Mouse (Mus musculus): ENCODE measurements at regions not wholly inside any gene's neighbourhood (a gene's known extent, or its start where the extent isn't known, plus 50 kb on each side); places are given as distances from the start of the nearest gene placed in this dataset.

GRCm38 (mm10) chr14:48942882-48943281 is 123.0 kb upstream of the Ap5m1 start:
- no peak for DNase-seq (ENCODE audit: low read depth, low spot score)

- DNase-seq (ENCODE audit: low read depth, low spot score) = no peak
Measured at GRCm38 (mm10) chr14:48930886-48931285, 135.0 kb upstream of the Ap5m1 start.

GRCm38 (mm10) chr14:48925870-48926269 is 140.0 kb upstream of the Ap5m1 start:
- DNase-seq (ENCODE audit: low read depth, low spot score) = no peak

- no peak for DNase-seq (ENCODE audit: low read depth, low spot score)
Measured at GRCm38 (mm10) chr14:48909420-48909819, 156.5 kb upstream of the Ap5m1 start.

GRCm38 (mm10) chr14:48907991-48908698 is 157.8 kb upstream of the Ap5m1 start:
- DNase-seq (ENCODE audit: low read depth, low spot score) = no peak

GRCm38 (mm10) chr14:48907403-48907973 is 158.4 kb upstream of the Ap5m1 start:
- DNase-seq (ENCODE audit: low read depth, low spot score) = no peak

GRCm38 (mm10) chr14:48906956-48907355 is 158.9 kb upstream of the Ap5m1 start:
- no peak for DNase-seq (ENCODE audit: low read depth, low spot score)

GRCm38 (mm10) chr14:48904576-48904975 is 161.3 kb upstream of the Ap5m1 start:
- DNase-seq (ENCODE audit: low read depth, low spot score) = no peak

- no peak for DNase-seq (ENCODE audit: low read depth, low spot score)
Measured at GRCm38 (mm10) chr14:48903526-48903925, 162.4 kb upstream of the Ap5m1 start.

GRCm38 (mm10) chr14:48900201-48900600 is 165.7 kb upstream of the Ap5m1 start:
- DNase-seq (ENCODE audit: low read depth, low spot score) = no peak

- DNase-seq (ENCODE audit: low read depth, low spot score) = no peak
Measured at GRCm38 (mm10) chr14:48897140-48897539, 168.8 kb upstream of the Ap5m1 start.

GRCm38 (mm10) chr14:48896235-48896634 is 169.7 kb upstream of the Ap5m1 start:
- peak; percentile 53 for DNase-seq (ENCODE audit: low read depth, low spot score)

- DNase-seq (ENCODE audit: low read depth, low spot score) = no peak
Measured at GRCm38 (mm10) chr14:48891216-48891615, 174.7 kb upstream of the Ap5m1 start.

- DNase-seq (ENCODE audit: low read depth, low spot score) = no peak
Measured at GRCm38 (mm10) chr14:48888954-48889353, 176.9 kb upstream of the Ap5m1 start.

- no peak for DNase-seq (ENCODE audit: low read depth, low spot score)
Measured at GRCm38 (mm10) chr14:48880041-48880440, 185.9 kb upstream of the Ap5m1 start.

GRCm38 (mm10) chr14:48877998-48878657 is 187.8 kb upstream of the Ap5m1 start:
- DNase-seq (ENCODE audit: low read depth, low spot score) = no peak

GRCm38 (mm10) chr14:48871313-48871712 is 194.6 kb upstream of the Ap5m1 start:
- DNase-seq (ENCODE audit: low read depth, low spot score) = no peak

- no peak for DNase-seq (ENCODE audit: low read depth, low spot score)
Measured at GRCm38 (mm10) chr14:48869956-48870355, 195.9 kb upstream of the Ap5m1 start.

GRCm38 (mm10) chr14:48855453-48855852 is 181.8 kb upstream of the Otx2 start:
- no peak for DNase-seq (ENCODE audit: low read depth, low spot score)

- no peak for DNase-seq (ENCODE audit: low read depth, low spot score)
Measured at GRCm38 (mm10) chr14:48854188-48854924, 180.7 kb upstream of the Otx2 start.

- no peak for DNase-seq (ENCODE audit: low read depth, low spot score)
Measured at GRCm38 (mm10) chr14:48853479-48854187, 180.0 kb upstream of the Otx2 start.

GRCm38 (mm10) chr14:48852787-48853186 is 179.2 kb upstream of the Otx2 start:
- DNase-seq (ENCODE audit: low read depth, low spot score) = no peak

Measured in 3T3-L1 (cell line).